Mouse (Mus musculus) layer of hippocampus, adult 8-10 months (tissue): ENCODE measurements around the gene Vps13a. TPM values are rescaled to one million over a fixed set of nuclear protein-coding genes. Genes with fewer than 3 reads are reported as not detected.

Source experiments
- DNase-seq, 2 experiments: peaks; one replicate each; pipeline ENCODE4 v3.0.0; 2022; ENCODE audit warnings: low spot score in 2 of 2
- total RNA-seq, 4 experiments: library from RNA; stranded (reverse); gene quantifications; 2 replicates each; pipeline ENCODE4 v1.2.4; 2022

Vps13a gene
- total RNA-seq, 4 experiments from 2014 or later = 58.7 to 86.7 (median 72.7) TPM

DNA sequence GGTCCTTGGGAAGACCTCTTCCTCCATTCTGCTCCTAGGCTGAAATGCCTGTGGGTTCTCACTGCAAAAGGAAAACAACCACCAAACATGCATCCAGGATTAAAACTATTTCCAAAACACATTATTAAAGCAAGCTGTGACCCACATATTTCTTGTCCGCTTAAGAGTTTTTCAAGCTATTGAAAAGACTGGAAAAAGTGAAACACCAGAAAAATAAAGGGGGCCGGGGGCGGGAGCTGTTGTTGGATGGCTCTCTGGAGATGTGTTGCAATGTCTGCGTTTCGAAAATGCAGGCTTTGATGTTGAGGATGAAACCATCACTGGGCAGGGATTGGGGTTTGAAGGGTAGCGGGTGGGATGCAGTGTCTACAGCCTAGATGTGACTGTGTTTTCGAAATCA lies 196.2 kb downstream of the Vps13a start:
- no peak for DNase-seq

DNA sequence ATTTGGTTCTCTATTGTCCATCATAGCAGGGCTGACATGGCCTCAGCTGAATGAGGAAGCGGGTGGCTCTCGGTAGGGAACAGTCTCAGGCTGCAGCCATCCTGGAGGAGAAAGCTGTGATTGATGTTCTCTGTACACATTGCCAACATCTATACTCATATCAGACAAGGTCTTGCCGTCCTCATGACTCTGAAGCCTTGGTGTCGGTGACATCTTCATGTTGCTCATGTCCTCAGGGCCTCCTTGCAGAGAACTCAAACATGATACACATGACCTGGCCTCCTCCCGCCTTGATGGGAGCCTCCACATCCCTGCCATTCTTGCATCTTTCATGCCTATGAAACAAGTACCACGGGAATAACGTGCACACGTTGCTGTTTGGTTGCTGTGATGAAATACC lies 200.2 kb downstream of the Vps13a start:
- no peak for DNase-seq

DNA sequence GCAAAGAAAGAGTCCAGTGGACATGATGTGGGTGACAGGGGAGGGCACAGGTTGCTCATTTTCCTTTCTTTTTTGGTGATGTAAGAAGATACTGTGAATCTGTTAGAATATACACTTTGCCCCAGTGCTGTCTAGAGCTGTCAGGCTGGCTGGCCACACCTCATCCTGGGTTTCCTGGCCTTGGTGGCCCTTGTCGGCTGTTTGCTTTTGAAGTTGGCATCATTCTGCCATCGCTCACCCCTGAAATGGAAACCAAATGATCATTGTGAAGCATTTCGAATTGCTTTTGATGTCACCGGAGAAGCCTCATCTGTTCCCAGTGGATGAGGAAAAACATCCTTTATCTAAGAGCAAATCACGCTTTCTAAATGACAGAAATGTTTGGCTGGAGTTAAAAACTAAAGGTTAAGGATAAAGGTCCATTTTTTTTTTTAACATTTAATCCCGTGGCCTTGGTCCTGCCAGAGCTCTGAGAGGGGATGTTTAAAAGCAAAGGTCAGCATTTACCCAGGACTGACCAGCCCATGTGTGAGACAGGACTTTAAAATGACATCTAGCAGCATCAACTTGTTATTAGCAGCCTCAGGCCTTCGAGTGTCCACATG lies 201.0 kb downstream of the Vps13a start:
- no peak for DNase-seq

DNA sequence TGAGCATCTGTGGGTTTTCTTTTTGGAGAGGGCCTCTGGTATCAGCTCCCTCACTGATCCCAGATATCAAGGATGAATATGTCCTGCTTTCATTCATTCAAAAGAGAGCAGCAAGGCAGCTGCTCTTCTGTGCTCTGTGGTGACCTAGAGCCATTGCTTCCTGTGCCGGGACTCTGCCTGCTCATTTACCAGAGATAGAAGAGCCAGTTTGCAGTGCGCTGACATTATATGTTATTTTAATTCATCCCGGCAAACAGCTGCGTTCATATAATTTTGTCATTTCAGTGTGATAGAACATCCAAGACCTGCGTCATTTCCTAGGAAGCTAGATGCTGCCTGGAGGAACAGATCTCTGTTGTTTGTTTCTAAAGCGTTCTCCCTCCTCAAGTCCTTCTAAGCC lies 203.9 kb downstream of the Vps13a start:
- no peak for DNase-seq

Other genes starting within 250 kb of the Vps13a start
- gene Foxb2, start 92.9 kb upstream of the Vps13a start, total RNA-seq = not detected
- gene Prune2, start 175.2 kb upstream of the Vps13a start, total RNA-seq = 10 to 100 TPM; 80.4 to 87.7 (median 84.4) TPM